Mouse (Mus musculus) midbrain, embryonic 13.5 days (tissue): ENCODE data around the gene Efcab12. TPM values are rescaled to one million over a fixed set of nuclear protein-coding genes. Genes with fewer than 3 reads are reported as not detected.

ENCODE experiments used
- microRNA-seq: library from miRNA; unstranded; fragments of <30 nt; microRNA quantifications from one replicate; pipeline ENCODE4, GENCODE M21; 2016
- polyA plus RNA-seq: library from polyadenylated mRNA; unstranded; fragments of >200 nt; fragmentation: Nextera tagmentation; extraction: Ambion mirVana; gene quantifications from 2 replicates; pipeline ENCODE4 v1.2.1, GENCODE M21; 2015

Gene Efcab12
- polyA plus RNA-seq, 1 experiment from 2014 or later = 3.2 TPM

Small RNAs within 50 kb of the gene (microRNA-seq; reads per million reads assigned to microRNA genes)
- gene Mir7660 = not detected

Other genes starting within 250 kb of the Efcab12 start
- gene Mkrn2os, start 245.8 kb downstream of the Efcab12 start, polyA plus RNA-seq = 0.24 and 0.44 TPM in 2 replicates
- 29.4 and 31.1 TPM in 2 replicates for gene Mkrn2, start 236.5 kb downstream of the Efcab12 start, polyA plus RNA-seq
- 141 and 159 TPM in 2 replicates for gene Raf1, start 161.8 kb downstream of the Efcab12 start, polyA plus RNA-seq
- 0.79 and 1.1 TPM in 2 replicates for gene Tmem40, start 76.0 kb downstream of the Efcab12 start, polyA plus RNA-seq
- 16.4 and 18.5 TPM in 2 replicates for gene Cand2, start 63.9 kb downstream of the Efcab12 start, polyA plus RNA-seq
- 1,380 and 1,385 TPM in 2 replicates for gene Rpl32, start 29.7 kb downstream of the Efcab12 start, polyA plus RNA-seq
- gene Mbd4, start 15.0 kb upstream of the Efcab12 start, polyA plus RNA-seq = 14.5 and 14.9 TPM in 2 replicates
- gene Ift122, start 15.1 kb upstream of the Efcab12 start, polyA plus RNA-seq = 25.8 and 28.8 TPM in 2 replicates
- 0.05 and 0.21 TPM in 2 replicates for gene Rho, start 93.3 kb upstream of the Efcab12 start, polyA plus RNA-seq
- not detected in 2 replicates for gene H1foo, start 106.5 kb upstream of the Efcab12 start, polyA plus RNA-seq
- 6.5 and 8.2 TPM in 2 replicates for gene Plxnd1, start 156.6 kb upstream of the Efcab12 start, polyA plus RNA-seq